Mouse (Mus musculus): Measurements from ENCODE around the gene Gm20683. TPM values are rescaled to one million over a fixed set of nuclear protein-coding genes. Genes with fewer than 3 reads are reported as not detected.

The Gm20683 gene
- polyA plus RNA-seq, 1 experiment from 2014 or later: 3.9 TPM

DNA sequence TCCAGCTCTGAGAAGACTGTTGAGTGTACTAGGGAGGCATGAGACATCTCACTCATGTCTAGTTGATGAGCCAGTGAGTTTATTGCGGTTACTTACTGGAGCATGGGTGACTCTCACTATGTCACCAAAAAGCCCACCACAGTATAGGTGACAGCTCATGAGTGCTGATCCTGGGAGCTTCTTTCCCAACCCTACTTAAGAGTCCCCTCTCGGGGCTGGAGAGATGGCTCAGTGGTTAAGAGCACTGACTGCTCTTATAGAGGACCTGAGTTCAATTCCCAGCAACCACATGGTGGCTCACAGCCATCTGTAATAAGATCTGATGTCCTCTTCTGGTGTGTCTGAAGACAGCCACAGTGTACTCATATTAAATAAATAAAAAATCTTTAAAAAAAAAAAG, 28.4 kb upstream of the Gm20683 start:
- H3K27ac ChIP-seq: no peak overlapping the region
- no peak for ATAC-seq (ENCODE audit: low FRiP score)
- H3K9me3 ChIP-seq (replicated peaks): no peaks in the 10 kb centered on the region
- H3K36me3 ChIP-seq: no peaks in the 10 kb centered on the region
- H3K4me3 ChIP-seq: no peak overlapping the region
- H3K27me3 ChIP-seq: no peaks in the 10 kb centered on the region; the same call in 1 of the 2 replicates
- H3K4me1 ChIP-seq: peaks cover 18% of the 10 kb centered on the region
- no peak overlapping the region for H3K9ac ChIP-seq
- WGBS: 79% methylated on average over 2 of the region's 2 CpGs
- H3K4me2 ChIP-seq (replicated peaks): no peak overlapping the region

DNA sequence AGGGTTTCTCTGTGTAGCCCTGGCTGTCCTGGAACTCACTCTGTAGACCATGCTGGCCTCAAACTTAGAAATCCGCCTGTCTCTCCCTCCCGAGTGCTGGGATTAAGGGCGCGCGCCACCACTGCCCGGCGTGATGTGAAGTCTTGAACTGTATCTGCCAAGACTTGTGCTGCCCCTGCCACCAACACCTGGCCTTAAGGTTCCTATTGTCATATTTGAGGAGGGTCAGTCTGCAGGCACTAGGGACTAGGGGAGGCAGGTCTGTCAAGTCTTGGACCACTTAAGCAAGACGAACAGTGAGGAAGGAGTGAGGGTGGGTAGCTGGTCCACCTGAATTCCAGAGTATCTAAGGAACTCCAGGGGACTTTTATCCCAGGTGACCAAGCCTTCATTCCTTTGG, 27.9 kb upstream of the Gm20683 start:
- no peaks in the 10 kb centered on the region for H3K36me3 ChIP-seq
- H3K27me3 ChIP-seq: no peaks in the 10 kb centered on the region; the same call in 1 of the 2 replicates
- WGBS: 89% methylated on average over 8 of the region's 8 CpGs
- ATAC-seq (ENCODE audit: low FRiP score): no peak
- H3K9me3 ChIP-seq (replicated peaks): no peaks in the 10 kb centered on the region
- no peak overlapping the region for H3K9ac ChIP-seq
- H3K4me3 ChIP-seq: no peak overlapping the region
- no peak overlapping the region for H3K27ac ChIP-seq
- H3K4me2 ChIP-seq (replicated peaks): no peak overlapping the region
- peaks cover 18% of the 10 kb centered on the region for H3K4me1 ChIP-seq

DNA sequence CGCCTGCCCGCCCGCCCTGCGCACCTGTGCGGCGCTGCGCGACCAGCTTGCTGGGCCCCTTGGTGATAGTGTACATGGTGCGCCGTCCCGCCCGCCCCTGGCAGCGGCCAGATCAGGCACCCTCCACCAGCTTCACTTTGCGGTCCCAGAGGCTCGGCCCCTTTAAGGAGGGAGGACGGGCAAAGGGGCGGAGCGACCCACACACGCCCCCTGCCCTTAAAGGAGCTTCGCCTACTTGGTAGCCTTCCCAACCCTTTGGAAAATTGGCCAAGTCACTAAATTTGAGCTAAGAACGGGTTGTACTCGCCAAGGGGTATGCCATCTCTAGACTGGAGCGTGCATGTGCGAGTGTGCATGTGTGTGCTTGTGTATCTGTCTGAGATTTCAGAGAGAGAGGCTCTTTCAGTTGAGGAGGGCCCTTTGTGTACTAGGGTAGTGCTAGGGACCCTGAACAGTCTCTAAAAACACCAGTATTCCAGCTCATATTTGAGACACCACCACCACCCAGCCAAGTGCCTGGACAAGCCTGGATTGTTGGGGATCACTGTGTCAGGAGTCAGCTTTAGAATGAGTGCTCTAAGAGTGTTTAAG, 27.1 kb upstream of the Gm20683 start, which contains the start of gene Mcrip2:
Gene Mcrip2, minus strand, starts transcription at position 164 of the 591 bp plus-strand sequence.
- Histone ChIP-seq H3K4me3 (peak within 1 kb of the TSS; percentile 81), H3K27ac (peak within 1 kb of the TSS; percentile 58), H3K9me3 (replicated peaks) (no peaks in the 10 kb centered on the region), H3K4me2 (replicated peaks) (peak within 1 kb of the TSS; percentile 99), H3K27me3 (no peaks in the 10 kb centered on the region; the same call in 1 of the 2 replicates), H3K9ac (peak within 1 kb of the TSS; percentile 70), H3K36me3 (no peaks in the 10 kb centered on the region), H3K4me1 (peaks cover 11% of the 10 kb centered on the region)
- peak; percentile 84 for ATAC-seq (ENCODE audit: low FRiP score)
- under 1% methylated on average over 21 of the region's 24 CpGs for WGBS

DNA sequence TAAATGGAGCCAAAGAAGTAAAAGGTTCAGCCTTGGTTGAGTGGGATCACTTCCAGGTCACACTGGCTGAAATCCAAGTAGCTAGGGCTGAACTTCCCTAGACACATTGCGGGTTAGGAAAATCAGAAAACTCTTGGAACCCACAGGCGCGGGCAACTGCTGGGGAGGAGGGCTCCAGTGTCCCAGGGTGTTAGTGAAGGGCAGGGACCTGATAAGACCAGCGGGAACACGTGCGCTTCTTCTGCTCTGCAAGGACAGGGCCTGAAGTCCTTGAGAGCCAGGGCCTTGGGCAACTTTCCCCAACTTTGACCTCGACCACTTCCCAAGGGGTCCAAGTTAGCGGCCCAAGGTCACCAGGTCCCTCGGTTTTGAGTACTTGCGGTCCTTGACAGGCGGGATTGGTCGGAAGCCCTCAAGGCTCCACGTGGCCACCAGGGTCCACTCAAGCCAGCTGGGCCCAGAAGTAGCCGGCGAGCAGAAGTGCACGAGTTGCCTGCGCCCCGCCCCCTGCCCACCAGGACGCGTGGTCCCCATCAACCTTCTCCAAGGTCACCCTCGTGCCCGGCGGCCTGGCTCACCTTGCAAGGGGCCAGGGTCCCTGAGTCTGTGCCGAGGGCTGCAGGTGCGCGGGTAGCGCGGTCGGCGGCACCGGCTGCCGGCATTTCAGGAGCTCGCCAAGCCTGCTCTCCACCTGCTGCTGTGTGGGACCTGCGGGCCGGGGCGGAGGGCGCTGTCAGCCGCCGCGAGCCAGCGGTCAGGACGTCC, 26.5 kb upstream of the Gm20683 start:
- whole genome bisulfite sequencing: 1% methylated on average over 42 of the region's 42 CpGs
- Histone ChIP-seq H3K27me3 (no peaks in the 10 kb centered on the region; the same call in 1 of the 2 replicates), H3K9me3 (replicated peaks) (no peaks in the 10 kb centered on the region), H3K4me3 (peak overlapping the region; percentile 81), H3K9ac (peak overlapping the region; percentile 70), H3K4me1 (peaks cover 11% of the 10 kb centered on the region), H3K27ac (no peak overlapping the region; the same call in 1 of the 2 replicates), H3K4me2 (replicated peaks) (peak overlapping the region; percentile 99), H3K36me3 (no peaks in the 10 kb centered on the region)
- ATAC-seq (ENCODE audit: low FRiP score): peak; percentile 62

DNA sequence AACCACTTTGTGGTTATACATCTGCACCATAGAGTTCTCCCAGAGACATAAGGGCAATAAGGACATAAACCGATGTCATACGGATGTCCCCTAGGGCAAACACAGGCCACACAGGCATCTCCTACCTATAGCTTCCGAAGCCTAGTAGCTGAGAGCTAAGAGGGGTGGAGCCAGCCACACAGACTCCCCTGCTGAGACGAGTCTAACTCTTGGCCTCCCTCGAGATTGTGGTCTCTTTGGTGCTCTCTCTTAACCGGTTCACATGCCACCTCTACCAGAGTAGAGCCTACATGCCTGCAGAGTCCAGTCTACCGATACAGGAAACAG, 25.9 kb upstream of the Gm20683 start:
- Histone ChIP-seq H3K4me1 (peaks cover 11% of the 10 kb centered on the region), H3K4me3 (peak overlapping the region; percentile 81; the same call in 1 of the 2 replicates), H3K27me3 (no peaks in the 10 kb centered on the region; the same call in 1 of the 2 replicates), H3K4me2 (replicated peaks) (peak overlapping the region; percentile 99), H3K9ac (no peak overlapping the region), H3K36me3 (no peaks in the 10 kb centered on the region), H3K9me3 (replicated peaks) (no peaks in the 10 kb centered on the region), H3K27ac (no peak overlapping the region)
- ATAC-seq (ENCODE audit: low FRiP score): no peak
- 19% methylated on average over 7 of the region's 7 CpGs for WGBS

DNA sequence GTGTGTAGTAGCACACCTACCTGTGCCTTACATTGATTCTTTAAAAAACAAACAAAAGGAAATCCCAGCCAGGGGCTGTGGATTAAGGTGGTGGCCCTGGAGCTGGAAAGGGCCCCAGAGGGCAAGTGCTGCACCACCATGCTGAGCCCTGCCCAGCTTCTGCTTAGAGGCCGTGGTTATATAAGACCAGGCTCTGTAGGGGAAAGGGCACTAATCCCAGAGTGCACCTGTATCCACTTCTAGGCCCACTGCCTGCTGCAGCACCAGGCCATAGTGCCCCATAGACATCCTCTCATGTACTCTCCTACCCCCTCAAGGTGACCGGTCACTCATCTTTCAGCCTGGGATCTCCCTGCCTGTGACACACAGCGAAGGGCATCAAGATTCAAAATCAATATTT, 24.6 kb upstream of the Gm20683 start:
- 91% methylated on average over 3 of the region's 3 CpGs for WGBS
- no peak for ATAC-seq (ENCODE audit: low FRiP score)

DNA sequence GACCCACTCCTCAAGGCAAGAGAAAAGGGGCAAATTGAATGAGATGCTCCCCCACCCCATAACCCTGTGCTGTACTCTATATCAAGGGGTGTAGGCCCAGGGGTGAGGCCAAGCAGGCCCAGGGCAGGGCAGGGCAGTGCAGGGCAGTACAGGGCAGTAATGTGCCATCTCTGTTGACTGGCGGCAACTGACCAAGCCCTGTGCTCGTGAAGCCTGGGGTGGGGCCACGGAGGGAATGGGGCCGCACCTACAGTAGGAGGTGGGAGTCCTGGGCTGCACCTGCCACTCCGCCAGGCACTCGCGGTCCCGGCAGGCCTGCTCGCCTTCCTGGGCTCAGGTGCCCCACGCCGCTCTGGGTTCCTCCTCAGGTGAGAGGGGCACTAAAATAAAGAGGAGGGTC, 23.7 kb upstream of the Gm20683 start:
- no peaks in the 10 kb centered on the region for H3K36me3 ChIP-seq
- WGBS: 83% methylated on average over 11 of the region's 11 CpGs
- no peaks in the 10 kb centered on the region; the same call in 1 of the 2 replicates for H3K27me3 ChIP-seq
- no peak overlapping the region for H3K9ac ChIP-seq
- H3K4me3 ChIP-seq: no peak overlapping the region
- H3K9me3 ChIP-seq (replicated peaks): no peaks in the 10 kb centered on the region
- no peak overlapping the region for H3K27ac ChIP-seq
- H3K4me1 ChIP-seq: peaks cover 28% of the 10 kb centered on the region
- no peak overlapping the region for H3K4me2 ChIP-seq (replicated peaks)
- no peak for ATAC-seq (ENCODE audit: low FRiP score)

More for the DNA sequence above, 24.6 kb upstream of the Gm20683 start:
- Histone ChIP-seq H3K4me3 (no peak overlapping the region), H3K9ac (no peak overlapping the region), H3K36me3 (no peaks in the 10 kb centered on the region), H3K4me1 (peaks cover 19% of the 10 kb centered on the region), H3K9me3 (replicated peaks) (no peaks in the 10 kb centered on the region), H3K27ac (no peak overlapping the region), H3K4me2 (replicated peaks) (no peak overlapping the region), H3K27me3 (no peaks in the 10 kb centered on the region; the same call in 1 of the 2 replicates)

DNA sequence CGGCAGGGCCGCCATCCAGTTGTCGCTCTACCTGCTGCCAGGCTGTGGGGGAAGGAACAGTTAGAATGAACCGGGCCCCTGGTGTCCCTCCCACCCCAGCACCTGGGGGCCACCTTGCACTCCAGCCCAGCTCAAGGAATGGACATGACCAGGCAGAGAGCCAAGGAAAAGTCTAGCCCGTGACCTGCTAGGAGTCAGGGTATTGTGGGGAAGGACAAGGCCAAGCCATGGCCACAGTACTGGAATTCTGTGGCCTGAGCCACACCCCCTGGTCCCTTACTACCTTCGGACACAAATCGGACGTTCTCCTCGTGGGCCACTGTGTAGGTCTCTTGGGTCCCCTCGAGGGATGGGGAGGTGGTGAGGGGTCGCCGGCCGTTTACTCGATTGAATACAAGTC, 22.7 kb upstream of the Gm20683 start:
- no peak for ATAC-seq (ENCODE audit: low FRiP score)
- no peak overlapping the region for H3K4me3 ChIP-seq
- peaks cover 31% of the 10 kb centered on the region for H3K4me1 ChIP-seq
- no peak overlapping the region for H3K9ac ChIP-seq
- H3K4me2 ChIP-seq (replicated peaks): no peak overlapping the region
- WGBS: 90% methylated on average over 14 of the region's 14 CpGs
- H3K36me3 ChIP-seq: no peaks in the 10 kb centered on the region
- H3K9me3 ChIP-seq (replicated peaks): no peaks in the 10 kb centered on the region
- H3K27ac ChIP-seq: no peak overlapping the region
- H3K27me3 ChIP-seq: no peaks in the 10 kb centered on the region; the same call in 1 of the 2 replicates

DNA sequence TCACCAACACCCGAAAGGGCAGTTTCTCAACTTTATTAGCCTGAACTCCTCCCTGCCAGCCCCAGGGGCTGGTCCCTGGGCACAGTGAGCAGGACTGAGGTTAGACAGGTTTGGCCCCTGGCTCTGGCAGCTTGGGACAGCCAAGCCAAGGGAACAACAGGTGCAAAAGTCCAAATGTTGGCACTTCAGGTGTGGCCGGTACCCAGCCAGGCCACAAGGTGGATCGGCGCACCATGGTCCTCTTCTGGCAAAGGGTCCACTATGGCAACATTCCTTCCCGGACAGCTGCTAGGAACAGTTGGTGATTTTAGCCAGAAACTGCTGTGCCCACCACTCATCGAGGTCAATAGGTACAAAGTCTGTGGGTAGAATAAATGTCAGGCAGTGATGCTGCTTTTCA, 22.1 kb upstream of the Gm20683 start:
- no peak overlapping the region for H3K27ac ChIP-seq
- no peak for ATAC-seq (ENCODE audit: low FRiP score)
- H3K9ac ChIP-seq: no peak overlapping the region
- no peak overlapping the region for H3K4me3 ChIP-seq
- peaks cover 29% of the 10 kb centered on the region for H3K4me1 ChIP-seq
- H3K4me2 ChIP-seq (replicated peaks): no peak overlapping the region
- no peaks in the 10 kb centered on the region; the same call in 1 of the 2 replicates for H3K27me3 ChIP-seq
- H3K9me3 ChIP-seq (replicated peaks): no peaks in the 10 kb centered on the region
- H3K36me3 ChIP-seq: no peaks in the 10 kb centered on the region
- WGBS: 91% methylated on average over 6 of the region's 6 CpGs

DNA sequence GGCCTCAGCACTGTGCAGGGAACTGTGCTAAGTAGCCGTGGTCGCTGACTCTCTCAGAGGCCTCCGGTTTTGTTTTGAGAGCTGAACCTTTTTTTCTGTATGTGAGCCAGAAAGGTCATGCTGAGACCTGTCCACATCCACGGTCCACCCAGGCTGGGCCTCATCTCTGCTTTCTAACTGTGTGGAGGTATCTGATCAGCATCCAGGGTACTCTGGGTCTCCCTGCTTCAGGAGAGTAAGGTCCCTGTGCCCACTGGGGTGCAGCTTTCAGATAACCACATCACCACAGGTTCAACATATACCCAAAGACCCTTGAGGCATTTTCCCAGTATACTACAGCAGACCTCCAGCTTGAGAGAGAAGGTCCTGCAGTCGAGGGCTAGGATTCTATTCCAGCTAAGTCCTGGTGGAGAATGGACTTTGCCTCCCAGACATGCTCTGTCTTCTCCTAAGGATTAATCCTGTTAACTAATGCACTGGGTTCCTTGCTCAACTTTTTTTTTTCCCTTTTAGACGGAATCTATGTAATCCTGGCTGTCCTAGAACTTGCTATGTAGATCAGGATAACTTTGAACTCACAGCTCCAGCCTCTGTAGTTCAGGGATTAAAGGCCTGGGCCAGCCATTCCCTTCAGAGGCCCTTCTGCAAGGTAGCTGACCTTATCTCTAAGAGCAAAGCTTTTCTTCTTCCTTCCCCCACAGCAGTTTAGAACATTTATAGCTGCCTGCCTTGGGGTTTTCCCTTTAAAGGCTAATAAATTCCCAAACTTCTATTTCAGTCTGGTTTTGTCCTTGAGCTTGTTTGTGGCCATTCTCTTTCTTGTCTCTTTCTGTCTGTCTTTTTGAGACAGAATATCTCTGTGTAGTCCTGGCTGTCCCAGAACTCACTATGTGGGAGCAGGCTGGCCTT, 20.4 kb upstream of the Gm20683 start:
- Histone ChIP-seq H3K9ac (peak overlapping the region; percentile 85), H3K4me2 (replicated peaks) (peak overlapping the region; percentile 83), H3K4me1 (peaks cover 21% of the 10 kb centered on the region), H3K27me3 (no peaks in the 10 kb centered on the region), H3K36me3 (no peaks in the 10 kb centered on the region), H3K27ac (peak overlapping the region; percentile 87), H3K4me3 (peak overlapping the region; percentile 68), H3K9me3 (replicated peaks) (no peaks in the 10 kb centered on the region)
- 16% methylated on average over 6 of the region's 6 CpGs for WGBS
- peak; percentile 55 for ATAC-seq (ENCODE audit: low FRiP score)

DNA sequence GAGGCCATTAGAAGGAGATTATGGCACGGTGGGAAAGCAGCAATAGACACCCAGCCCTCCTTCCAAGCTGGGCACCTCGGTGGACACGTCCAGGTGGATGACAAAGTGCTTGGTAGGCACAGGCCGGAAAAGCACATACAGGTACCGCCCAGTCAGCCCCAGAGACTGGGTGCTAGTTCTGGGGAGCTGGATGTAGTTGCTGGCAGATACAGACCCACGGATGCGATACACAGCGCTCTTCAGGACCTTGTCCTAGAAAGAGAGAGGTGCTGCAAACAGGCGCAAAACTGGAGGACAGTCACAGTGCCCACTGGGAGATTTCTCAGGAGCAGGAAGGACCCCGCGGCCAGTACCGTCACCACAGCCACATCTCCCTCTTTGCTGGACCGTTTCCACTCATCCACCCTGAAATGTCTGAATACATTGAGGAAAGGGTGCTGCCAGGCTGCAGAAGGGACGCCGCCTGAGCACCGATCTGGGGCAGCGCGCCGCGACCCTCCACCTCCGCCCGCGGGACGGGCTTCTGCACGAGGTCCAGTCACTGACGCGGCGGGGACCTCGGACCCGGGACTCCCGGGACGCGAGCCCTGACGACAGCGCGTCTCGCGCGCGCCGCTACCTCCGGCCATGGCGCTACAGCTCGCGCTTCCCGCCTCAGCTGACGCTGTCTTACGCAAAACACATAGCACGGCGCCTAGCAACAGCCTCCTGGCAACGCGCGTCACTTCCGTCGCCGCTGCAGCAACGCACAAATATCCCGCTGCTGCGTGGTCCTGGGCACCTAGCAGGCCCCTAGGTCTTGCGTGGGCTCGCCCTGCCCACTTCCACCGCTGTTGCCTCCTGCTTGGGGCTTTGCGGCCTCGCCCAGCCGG, 19.5 kb upstream of the Gm20683 start, which contains the start of gene Wdr90:
Gene Wdr90, minus strand, starts transcription at position 670 of the 872 bp plus-strand sequence.
- Histone ChIP-seq H3K4me3 (peak within 1 kb of the TSS; percentile 68), H3K36me3 (no peaks in the 10 kb centered on the region), H3K4me2 (replicated peaks) (peak within 1 kb of the TSS; percentile 83), H3K27ac (peak within 1 kb of the TSS; percentile 87), H3K9ac (peak within 1 kb of the TSS; percentile 85), H3K9me3 (replicated peaks) (no peaks in the 10 kb centered on the region), H3K27me3 (no peaks in the 10 kb centered on the region), H3K4me1 (peaks cover 21% of the 10 kb centered on the region)
- WGBS: 4% methylated on average over 65 of the region's 65 CpGs
- peak; percentile 91 for ATAC-seq (ENCODE audit: low FRiP score)

Measured in hindbrain, embryonic 12.5 days (tissue).